Mouse (Mus musculus): ENCODE data around the gene Cluap1.
"Not testable (repeated sequence)": the region's sequence is repeated elsewhere in the genome, so short reads cannot be mapped to it uniquely, and the experiment has no call there.

Cluap1 gene

DNA sequence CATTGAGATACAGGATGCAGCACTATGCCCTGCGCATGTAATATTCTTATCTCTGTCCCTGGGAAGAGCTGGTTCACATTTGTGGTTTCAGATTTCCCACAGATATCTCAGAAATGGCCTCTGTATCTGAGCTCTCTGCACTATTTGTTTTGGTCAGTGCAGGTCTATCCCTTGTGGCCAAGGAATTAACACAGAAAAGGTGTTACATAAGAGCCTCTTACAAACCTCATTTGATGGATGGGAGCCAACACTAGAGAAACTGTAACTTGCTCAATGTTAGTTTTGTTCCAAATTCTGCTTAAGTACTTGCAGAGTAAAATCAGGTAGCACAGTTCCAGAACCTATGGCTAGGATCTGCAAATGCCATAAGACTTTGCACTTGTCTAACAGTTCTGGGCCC lies 25.5 kb downstream of the Cluap1 start:
- no peak for DNase-seq (ENCODE audit: extremely low spot score, low spot score)

DNA sequence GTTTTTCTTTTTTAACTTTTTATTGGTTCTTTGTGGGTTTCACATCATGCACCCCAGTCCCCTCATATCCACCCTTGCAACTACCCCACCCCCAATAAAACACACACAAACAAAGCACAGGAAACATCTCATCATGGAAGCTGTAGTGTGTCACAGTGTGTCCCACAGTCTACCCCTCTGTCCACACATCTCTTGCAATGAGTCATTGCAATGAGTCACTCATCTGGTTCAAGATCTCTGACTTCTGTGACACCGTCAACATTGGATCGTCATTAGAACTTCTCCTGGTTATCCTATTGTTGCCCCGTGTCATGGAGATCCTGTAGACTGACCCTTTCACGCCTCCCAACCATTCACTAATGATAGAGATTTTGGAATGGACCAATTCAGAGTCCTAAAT lies 26.1 kb downstream of the Cluap1 start:
- no peak for DNase-seq (ENCODE audit: extremely low spot score, low spot score)

DNA sequence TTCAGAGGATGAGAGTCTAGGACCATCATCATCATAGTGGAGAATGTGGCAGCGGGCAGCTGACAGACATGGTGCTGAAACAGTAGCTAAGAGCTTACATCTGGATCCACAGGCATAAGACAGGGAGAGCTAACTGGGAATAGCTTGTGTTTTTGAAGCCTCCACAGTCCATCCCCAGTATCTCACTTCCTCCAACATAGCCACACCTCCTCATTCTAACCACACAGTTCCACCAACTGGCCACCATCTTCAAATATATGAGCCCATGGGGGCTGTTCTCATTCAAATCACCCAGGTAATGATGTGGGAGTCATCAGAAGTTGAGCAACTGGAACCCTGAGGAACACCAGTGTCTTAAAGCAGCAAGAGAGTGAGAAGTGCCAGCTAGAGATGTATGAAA lies 42.5 kb downstream of the Cluap1 start:
- no peak for DNase-seq (ENCODE audit: extremely low spot score, low spot score)

DNA sequence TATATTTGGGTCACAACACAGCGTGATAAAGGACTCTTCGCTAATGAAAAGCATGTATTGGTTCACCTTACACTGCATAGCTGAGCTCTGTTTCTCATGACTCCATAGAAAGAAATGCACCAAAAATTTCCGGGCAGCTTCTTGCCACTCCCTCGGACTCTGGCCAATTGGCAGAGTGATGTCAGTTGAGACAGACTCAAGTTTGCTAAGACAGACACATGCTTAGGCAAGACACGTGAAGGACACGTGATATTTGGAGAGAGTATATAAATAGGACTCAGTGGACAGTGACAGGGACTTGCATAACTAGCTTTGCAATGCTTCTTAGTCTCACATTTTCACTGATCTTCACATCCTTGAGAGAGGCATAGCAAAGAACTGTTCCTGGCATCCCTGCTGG lies 47.8 kb downstream of the Cluap1 start:
- no peak for DNase-seq (ENCODE audit: extremely low spot score, low spot score)

DNA sequence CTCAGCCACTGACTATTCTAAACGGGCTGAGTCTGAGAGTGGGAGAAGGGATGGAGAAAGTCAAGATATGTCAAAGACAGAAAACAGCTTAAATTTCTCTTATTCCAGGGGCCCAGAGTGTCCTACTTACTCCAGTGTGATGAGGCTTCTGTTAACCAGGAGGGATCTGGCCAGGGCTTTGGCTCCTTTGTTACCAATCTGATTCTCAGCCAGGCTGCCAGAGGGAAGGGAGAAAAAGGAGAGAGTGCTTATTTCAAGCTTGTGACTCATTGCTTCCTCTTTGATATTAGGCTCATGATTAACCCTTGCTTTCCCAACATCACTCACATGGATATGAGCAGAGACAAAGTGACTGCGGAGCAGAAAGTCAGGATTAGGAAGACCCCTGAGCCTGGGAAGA lies 50.7 kb downstream of the Cluap1 start:
- DNase-seq (ENCODE audit: extremely low spot score, low spot score), result no peak

DNA sequence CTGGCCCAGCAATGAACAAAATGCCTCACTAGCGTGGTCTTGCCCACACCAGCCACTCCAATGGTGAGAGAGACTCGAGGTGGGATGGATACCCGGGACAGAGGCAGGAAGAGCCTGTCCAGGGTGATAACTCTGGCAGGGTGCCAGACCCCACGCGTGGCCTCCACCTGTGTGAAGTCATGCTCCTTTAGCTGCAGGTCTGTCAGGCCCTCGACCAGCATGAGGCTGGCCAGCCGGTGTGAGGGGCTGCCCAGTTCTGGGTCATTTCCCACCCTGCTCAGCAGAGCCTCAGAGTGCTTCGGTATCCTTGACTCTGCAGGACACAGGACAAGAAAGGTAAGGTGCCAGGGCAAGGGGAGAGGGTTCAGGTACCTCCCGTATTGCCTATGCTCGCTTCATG lies 56.4 kb downstream of the Cluap1 start:
- DNase-seq (ENCODE audit: extremely low spot score, low spot score), result no peak

DNA sequence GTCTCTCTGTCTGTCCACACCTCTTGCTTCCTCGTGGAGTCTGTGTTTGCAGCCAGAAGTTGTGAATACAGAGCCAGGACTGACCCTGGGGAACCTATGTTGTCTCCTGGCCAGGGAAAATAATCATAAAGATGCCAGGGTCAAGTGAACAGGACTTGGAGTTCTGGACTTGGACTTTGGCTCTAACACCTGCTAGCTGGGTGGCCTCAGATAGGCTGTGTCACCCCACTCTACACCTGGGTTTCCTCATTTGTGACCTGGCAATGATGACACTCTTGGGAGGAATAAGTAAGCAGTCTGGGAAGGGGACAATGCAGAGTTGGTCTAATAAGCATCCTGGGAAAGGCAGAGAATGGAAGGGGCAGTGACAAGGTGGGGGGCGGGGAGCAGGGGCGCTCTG lies 56.9 kb downstream of the Cluap1 start:
- no peak for DNase-seq (ENCODE audit: extremely low spot score, low spot score)

DNA sequence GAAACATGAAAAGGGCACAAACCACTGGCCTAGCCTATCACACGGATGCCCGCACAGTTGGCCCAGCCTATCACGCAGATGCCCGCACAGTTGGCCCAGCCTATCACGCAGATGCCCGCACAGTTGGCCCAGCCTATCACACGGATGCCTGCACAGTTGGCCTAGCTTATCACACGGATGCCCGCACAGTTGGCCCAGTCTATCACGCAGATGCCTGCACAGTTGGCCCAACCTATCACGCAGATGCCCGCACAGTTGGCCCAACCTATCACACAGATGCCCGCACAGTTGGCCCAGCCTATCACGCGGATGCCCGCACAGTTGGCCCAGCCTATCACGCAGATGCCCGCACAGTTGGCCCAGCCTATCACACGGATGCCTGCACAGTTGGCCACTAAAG lies 65.9 kb downstream of the Cluap1 start:
- DNase-seq (ENCODE audit: extremely low spot score, low spot score), result not testable (repeated sequence)

DNA sequence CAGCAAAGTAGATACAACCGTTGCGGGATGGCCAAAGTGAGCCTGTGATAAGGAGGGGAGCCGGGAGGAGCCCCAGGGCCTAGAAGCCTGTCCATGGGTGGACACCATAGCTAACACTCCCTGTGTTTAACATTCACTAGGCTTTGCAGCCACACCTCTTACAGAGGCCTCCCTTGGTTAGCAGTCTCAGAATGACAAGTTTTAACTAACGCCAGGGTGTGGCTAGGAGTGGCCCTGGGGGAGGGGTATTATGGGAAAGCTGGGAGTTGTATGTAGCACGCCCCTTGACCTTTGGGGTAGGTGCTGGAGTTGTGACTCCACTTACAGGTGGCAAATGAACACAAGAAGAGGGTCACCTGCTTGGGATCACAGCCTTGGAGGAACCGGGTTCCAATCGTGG lies 67.1 kb downstream of the Cluap1 start:
- no peak for DNase-seq (ENCODE audit: extremely low spot score, low spot score)

DNA sequence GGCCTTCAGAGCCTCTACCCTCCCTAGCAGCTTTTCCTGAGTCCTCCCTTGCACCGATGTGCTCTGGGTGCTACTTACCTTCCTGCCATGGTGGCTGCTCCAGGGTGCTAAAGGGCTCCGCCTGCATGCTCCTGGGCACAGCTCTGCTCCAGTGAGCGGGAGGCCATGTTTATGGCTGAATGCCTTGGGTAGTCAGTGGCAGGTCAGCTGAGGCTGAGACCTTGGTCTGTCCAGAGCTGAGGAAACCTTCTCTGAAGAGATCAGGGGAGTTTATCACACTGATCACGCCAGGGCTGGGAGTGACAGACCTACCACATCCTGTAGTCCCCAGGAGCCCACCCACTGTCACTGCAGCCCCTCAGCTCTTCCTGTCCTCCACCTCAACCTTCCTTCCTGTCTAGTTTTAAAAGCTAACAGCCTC lies 67.7 kb downstream of the Cluap1 start, which contains the start of gene Nlrc3:
Nlrc3 (minus strand) TSS at position 382 of the 421 bp plus-strand sequence.
- DNase-seq (ENCODE audit: extremely low spot score, low spot score), result no peak

DNA sequence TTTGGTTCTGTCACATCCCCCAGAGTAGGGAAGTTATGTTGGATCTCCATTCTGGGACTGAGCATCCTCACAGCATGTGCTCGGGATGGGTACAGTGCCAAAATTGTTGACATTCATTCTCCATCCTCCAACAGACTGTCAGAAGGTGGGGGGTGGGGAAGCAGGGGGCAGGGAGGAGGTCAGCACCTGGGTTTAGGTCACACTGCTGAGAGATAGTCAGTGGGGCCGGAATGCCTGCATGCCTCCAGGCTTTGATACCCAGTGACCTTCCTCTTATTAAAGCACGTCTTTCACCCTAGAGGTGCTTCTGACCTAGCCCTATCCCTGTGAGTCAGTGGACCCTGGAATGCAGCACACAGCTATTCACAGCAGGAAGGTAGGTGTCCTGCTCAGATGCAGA lies 68.1 kb downstream of the Cluap1 start:
- no peak for DNase-seq (ENCODE audit: extremely low spot score, low spot score)

DNA sequence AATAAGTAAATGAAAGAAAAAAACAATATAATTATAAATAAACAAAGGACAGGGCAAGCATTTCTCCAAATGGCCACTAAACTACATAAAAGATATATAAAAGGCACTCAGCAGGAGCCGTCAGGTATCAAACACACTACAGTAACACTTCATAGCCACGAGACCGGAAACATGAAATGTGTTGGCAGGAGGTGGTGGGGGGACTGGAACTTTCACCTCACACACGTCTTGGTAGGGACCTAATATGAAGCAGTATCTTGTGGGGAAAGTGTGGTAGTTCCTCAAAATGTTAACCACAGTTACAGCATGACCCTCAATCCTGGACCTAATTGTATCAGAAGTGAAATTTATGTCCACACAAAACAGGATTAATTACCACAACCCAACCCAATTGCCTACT lies 73.6 kb downstream of the Cluap1 start:
- DNase-seq (ENCODE audit: extremely low spot score, low spot score), result no peak

DNA sequence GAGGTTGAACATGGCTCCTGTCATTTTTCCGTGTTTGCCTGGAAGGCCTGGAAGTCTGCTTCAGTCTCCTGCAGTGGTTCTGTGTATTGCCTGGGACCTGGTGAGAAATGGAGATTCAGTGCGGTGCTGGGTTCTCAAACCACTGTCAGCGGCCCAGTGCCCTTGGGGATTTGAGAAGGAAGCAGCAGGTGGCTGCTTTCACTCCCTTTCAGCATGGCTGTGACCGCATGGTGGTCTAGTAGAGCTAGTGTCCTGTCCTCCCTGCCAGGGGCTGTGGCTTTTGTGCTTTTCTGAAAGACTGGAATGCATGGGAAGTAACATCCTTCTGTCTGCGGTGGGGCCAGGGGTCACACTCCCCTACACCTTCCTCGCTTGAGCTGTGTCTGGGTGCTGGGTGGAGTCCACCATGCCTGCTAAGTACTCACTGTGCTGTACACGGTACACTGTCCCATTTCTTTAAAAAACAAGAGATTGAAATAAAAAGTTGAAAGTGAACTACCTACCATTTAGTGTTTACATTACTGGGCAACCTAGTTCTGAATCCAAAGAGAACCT lies 74.6 kb downstream of the Cluap1 start:
- DNase-seq (ENCODE audit: extremely low spot score, low spot score), result no peak

DNA sequence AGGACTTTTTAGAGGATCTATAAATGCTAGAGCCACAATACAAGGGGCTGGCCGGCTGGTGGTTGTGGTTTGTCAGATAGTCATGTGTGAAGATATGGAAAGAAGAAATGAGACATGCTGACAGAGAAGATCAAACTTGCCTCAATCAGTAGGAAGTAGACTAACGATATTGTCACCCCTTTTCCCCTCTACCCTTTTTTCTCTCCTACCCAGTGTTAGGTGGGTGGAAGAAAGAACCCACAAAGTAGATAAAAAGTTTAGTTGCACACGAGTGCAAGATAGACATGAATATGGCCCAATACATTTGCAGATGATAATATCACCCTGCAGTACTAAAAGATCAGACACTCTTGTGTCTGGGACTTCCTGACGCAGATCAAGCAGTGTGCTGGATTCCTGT lies 79.8 kb downstream of the Cluap1 start:
- DNase-seq (ENCODE audit: extremely low spot score, low spot score), result no peak

Measured in neural tube, embryonic 10.5 days (tissue).